Mouse (Mus musculus) embryonic fibroblast, embryonic 13.5 days (primary cell): ENCODE data around the gene Il31ra. TPM values are rescaled to one million over a fixed set of nuclear protein-coding genes. Genes with fewer than 3 reads are reported as not detected.
"Not testable (repeated sequence)": the region's sequence is repeated elsewhere in the genome, so short reads cannot be mapped to it uniquely, and the experiment has no call there.

Experiments
- H3K27ac ChIP-seq: 2 replicates; pipeline ENCODE4 v1.5.1; 2012; ENCODE audit warnings: low read length, control low read depth, inconsistent platforms; ENCODE audit not compliant: insufficient read depth
- H3K4me1 ChIP-seq: 2 replicates; pipeline ENCODE4 v1.6.1; 2011; ENCODE audit warnings: low read length; ENCODE audit not compliant: control insufficient read depth, insufficient read depth
- H3K4me3 ChIP-seq: 2 replicates; pipeline ENCODE4 v1.5.1; 2011; ENCODE audit warnings: mild to moderate bottlenecking, control low read depth, low read length; ENCODE audit not compliant: insufficient read depth
- CTCF ChIP-seq: IDR thresholded peaks from 2 replicates; pipeline ENCODE4 v1.5.1; 2011; ENCODE audit warnings: mild to moderate bottlenecking, control low read depth, low read length, moderate library complexity, borderline replicate concordance; ENCODE audit not compliant: insufficient read depth
- POLR2A ChIP-seq: IDR thresholded peaks from 2 replicates; pipeline ENCODE4 v1.6.1; 2011; ENCODE audit warnings: low read depth, mild to moderate bottlenecking, control low read depth, low read length, moderate library complexity
- polyA plus RNA-seq: library from polyadenylated mRNA; stranded (reverse); fragments of >200 nt; gene quantifications from 2 replicates; pipeline ENCODE4 v1.2.4, GENCODE M21; 2011; ENCODE audit warnings: low read depth; ENCODE audit not compliant: missing spikeins, insufficient read length

Gene Il31ra
- 0.65 and 2.3 TPM in 2 replicates for polyA plus RNA-seq

DNA sequence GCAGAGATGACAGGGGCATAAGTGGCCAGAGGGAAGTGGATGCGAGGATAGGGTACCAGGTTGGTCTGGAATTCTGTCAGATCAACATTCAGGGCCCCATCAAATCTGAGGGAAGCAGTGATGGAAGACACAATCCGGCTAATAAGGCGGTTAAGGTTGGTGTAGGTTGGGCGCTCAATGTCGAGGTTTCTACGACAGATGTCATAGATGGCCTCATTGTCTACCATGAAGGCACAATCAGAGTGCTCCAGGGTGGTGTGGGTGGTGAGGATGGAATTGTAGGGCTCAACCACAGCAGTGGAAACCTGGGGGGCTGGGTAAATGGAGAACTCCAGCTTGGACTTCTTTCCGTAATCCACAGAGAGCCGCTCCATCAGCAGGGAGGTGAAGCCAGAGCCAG, at the start of gene Il31ra:
TSS of gene Il31ra (minus strand) at position 101 of the 400 bp plus-strand sequence.
- not testable (repeated sequence) for H3K4me1 ChIP-seq, H3K27ac ChIP-seq, H3K4me3 ChIP-seq

GRCm38 (mm10) chr13:112642897-112643296, 48.7 kb upstream of the Il31ra start:
- TF ChIP-seq POLR2A (no peak), CTCF (no peak)
- Histone ChIP-seq H3K27ac (no peak overlapping the region), H3K4me1 (no peaks in the 10 kb centered on the region), H3K4me3 (no peak overlapping the region)

DNA sequence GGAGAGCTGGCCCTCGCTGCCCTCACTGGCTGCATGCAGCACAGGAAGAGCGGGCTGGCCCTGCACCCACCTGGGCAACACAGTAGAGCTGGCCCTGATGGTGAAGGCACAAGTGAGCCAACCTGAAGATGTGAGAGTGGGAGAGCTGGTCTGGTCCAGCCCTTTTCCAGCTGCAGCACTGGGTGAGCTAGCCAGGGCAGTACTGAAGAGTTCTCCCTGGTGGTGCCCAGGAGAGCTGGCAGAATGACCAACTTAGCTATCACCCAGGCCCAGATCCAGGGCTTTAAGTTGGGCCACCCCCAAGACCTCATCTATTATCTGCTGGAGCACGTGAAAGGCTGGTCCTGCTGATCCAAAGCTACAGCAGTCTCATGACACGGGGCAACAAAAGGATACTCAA, 45.0 kb upstream of the Il31ra start:
- TF ChIP-seq CTCF, result no peak
- no peak for TF ChIP-seq POLR2A
- Histone ChIP-seq H3K4me3 (no peak overlapping the region), H3K27ac (no peak overlapping the region), H3K4me1 (no peaks in the 10 kb centered on the region)

- Histone ChIP-seq H3K4me1 (no peaks in the 10 kb centered on the region), H3K4me3 (no peak overlapping the region), H3K27ac (no peak overlapping the region)
- no peak for TF ChIP-seq CTCF
- TF ChIP-seq POLR2A, result no peak
Measured at GRCm38 (mm10) chr13:112636498-112636897, 42.3 kb upstream of the Il31ra start.

DNA sequence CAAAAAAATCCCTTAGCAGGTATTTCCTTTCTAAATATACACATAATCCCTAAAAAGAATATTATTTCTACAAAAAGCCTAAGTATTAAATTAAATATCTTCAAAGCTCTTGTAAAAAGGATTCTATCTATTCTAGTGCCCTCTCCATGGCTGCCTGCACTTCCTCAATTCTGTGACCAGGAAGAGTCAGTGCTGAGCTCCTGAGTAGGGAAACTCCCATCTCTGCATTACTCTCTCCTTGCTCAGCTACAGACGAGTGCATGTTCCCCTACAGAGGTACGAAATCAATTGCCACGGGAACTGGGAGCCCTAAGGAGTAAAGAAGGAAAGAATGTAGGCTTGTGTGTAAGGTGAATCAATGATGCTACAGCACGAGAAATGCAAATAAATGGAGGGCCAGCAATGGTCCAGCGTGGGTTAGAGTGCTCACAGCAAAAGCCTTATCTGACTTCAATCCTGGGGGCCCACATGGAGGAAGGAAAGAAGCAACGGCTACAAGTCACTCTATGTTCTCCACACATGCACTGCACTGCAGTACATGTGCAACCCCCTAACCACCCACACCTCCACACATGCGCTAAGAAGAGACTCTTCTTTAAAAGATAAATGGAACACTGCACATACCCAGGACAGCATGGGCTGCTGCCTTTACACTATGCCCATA, 41.1 kb upstream of the Il31ra start:
- TF ChIP-seq POLR2A (no peak), CTCF (no peak)

DNA sequence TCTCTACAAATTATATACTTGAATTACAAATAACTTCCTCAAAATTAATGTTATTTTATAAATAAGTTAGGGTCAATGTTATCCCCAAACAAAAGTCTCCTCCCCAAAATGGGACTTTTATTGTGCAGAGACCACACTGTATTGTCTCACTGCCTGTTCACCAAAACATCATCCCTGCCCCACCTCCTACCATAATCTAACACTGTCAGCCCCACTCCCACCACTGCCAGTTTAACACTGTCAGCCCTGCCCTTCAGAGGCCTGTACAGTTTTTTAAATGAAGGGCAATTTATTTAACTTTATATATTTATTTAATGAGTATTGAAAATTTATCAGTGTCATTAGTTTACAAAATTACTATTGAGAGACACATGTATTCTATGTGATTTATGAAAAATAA, 31.4 kb upstream of the Il31ra start:
- Histone ChIP-seq H3K4me1 (no peaks in the 10 kb centered on the region), H3K4me3 (no peak overlapping the region), H3K27ac (no peak overlapping the region)
- TF ChIP-seq POLR2A (no peak), CTCF (no peak)

More for the DNA sequence above, 41.1 kb upstream of the Il31ra start:
- Histone ChIP-seq H3K4me3 (no peak overlapping the region), H3K4me1 (no peaks in the 10 kb centered on the region), H3K27ac (no peak overlapping the region)

DNA sequence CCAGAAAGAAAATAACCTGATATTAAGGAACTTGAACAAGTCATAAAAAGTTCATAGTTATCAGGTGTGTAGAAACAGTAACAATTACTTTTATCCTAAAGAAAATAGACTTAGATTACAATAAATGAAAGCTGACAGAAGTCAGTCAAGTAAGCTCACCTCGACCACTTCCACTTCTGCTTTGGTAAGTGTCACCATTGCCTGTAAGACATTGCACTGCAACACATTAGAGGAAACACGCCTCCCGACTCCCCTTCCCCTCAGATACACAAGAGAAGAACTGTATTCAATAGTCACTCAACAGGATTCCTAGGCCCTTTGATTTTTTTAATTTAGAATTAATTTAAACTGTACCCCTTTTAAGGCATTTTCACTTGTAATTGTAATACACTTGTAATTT, 30.5 kb upstream of the Il31ra start:
- TF ChIP-seq POLR2A (no peak), CTCF (no peak)
- Histone ChIP-seq H3K4me3 (no peak overlapping the region), H3K27ac (no peak overlapping the region), H3K4me1 (no peaks in the 10 kb centered on the region)

DNA sequence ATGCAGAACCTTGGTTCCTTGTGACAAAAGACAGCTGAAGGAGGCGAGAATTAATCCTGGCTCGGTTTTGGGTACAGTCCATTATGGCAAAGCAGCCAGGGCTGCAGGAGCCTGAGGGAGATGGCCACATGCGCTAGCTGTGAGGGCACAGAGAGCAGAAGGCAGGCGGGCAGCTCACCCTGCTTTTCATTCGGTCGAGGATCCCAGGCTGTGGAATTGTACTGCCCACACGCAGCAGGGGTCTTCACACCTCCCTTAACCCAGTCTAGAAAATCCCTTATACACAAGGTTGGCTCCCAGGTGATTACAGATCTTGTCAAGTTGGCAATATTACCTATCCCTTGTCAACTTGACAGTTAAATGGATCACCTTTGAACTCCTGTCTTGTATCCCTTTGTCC, 29.5 kb upstream of the Il31ra start:
- Histone ChIP-seq H3K27ac (no peak overlapping the region), H3K4me3 (no peak overlapping the region), H3K4me1 (no peaks in the 10 kb centered on the region)
- TF ChIP-seq POLR2A (no peak), CTCF (no peak)

DNA sequence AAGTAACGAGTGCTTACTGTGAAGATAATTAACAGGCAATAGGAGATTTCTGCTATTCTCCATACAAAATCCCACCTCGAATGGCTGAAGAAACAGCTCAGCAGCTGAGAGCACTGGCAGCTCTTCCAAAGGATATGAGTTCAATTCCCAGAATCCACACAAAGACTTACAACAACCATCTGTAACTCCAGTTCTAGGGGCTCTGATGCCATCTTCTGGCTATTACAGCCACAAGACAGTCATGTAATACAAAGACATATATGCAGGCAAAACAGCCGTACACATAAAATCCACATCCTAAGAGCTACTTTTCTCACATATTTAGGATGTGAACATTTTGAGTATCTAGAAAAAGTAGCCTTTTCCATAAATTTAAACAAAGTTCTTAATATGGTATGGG, 27.4 kb upstream of the Il31ra start:
- TF ChIP-seq POLR2A, result no peak
- no peak for TF ChIP-seq CTCF

GRCm38 (mm10) chr13:112608606-112609005, 14.4 kb upstream of the Il31ra start:
- no peaks in the 10 kb centered on the region for H3K4me1 ChIP-seq
- no peak overlapping the region for H3K27ac ChIP-seq
- H3K4me3 ChIP-seq, result no peak overlapping the region
- TF ChIP-seq POLR2A (no peak), CTCF (no peak)

More for the DNA sequence above, 27.4 kb upstream of the Il31ra start:
- H3K4me1 ChIP-seq, result no peaks in the 10 kb centered on the region
- H3K4me3 ChIP-seq, result no peak overlapping the region
- H3K27ac ChIP-seq, result no peak overlapping the region
